Mouse (Mus musculus) limb, embryonic 11.5 days (tissue): Measurements from ENCODE around the gene Arap2. TPM values are rescaled to one million over a fixed set of nuclear protein-coding genes. Genes with fewer than 3 reads are reported as not detected.

Source experiments
- ATAC-seq: fragments of 200-750 bp; cut with Nextera tagmentation; 2 replicates; pipeline ENCODE4 v1.8.0; 2017; ENCODE audit warnings: low read depth; ENCODE audit not compliant: insufficient number of reproducible peaks, low FRiP score, low TSS enrichment
- DNase-seq: peaks from one replicate; pipeline ENCODE4 v3.0.0-alpha.2; 2015; ENCODE audit warnings: low spot score
- H3K27ac ChIP-seq: fragments of 300-500 bp; sonication (generic); replicated peaks from 2 replicates; pipeline ENCODE4 v1.5.1; 2014; ENCODE audit warnings: low read depth, mild to moderate bottlenecking, low read length
- H3K27me3 ChIP-seq: fragments of 300-500 bp; sonication (generic); 2 replicates; pipeline ENCODE4 v1.6.1; 2014; ENCODE audit warnings: mild to moderate bottlenecking, low read length, mixed read lengths; ENCODE audit not compliant: control insufficient read depth, insufficient read depth
- H3K36me3 ChIP-seq: fragments of 300-500 bp; sonication (generic); 2 replicates; pipeline ENCODE4 v1.6.1; 2014; ENCODE audit warnings: mild to moderate bottlenecking, low read length, moderate library complexity, mixed read lengths; ENCODE audit not compliant: control insufficient read depth, insufficient read depth
- H3K4me1 ChIP-seq: fragments of 300-500 bp; sonication (generic); 2 replicates; pipeline ENCODE4 v1.6.1; 2014; ENCODE audit warnings: low read length, mixed read lengths; ENCODE audit not compliant: control insufficient read depth, insufficient read depth
- H3K4me2 ChIP-seq: fragments of 300-500 bp; sonication (generic); 2 replicates; pipeline ENCODE4 v1.6.1; 2014; ENCODE audit warnings: low read depth, mild to moderate bottlenecking, moderate library complexity; ENCODE audit not compliant: severe bottlenecking
- H3K4me3 ChIP-seq: fragments of 300-500 bp; sonication (generic); 2 replicates; pipeline ENCODE4 v1.5.1; 2014; ENCODE audit warnings: low read depth, low read length
- H3K9ac ChIP-seq: fragments of 300-500 bp; sonication (generic); 2 replicates; pipeline ENCODE4 v1.6.1; 2014; ENCODE audit warnings: mild to moderate bottlenecking, low read length
- H3K9me3 ChIP-seq: fragments of 300-500 bp; sonication (generic); 2 replicates; pipeline ENCODE4 v1.6.1; 2016; ENCODE audit warnings: low read length; ENCODE audit not compliant: control insufficient read depth
- whole genome bisulfite sequencing: fragments of 180-500 bp; shearing (Covaris S2); extraction: QIAGEN DNeasy Blood & Tissue Kit; methylation state at CpG from one replicate; pipeline ENCODE4 v1.1.7; 2014; 5-methylcytosine and 5-hydroxymethylcytosine counted together
- polyA plus RNA-seq: library from polyadenylated mRNA; unstranded; fragments of >200 nt; fragmentation: Nextera tagmentation; extraction: Ambion mirVana; gene quantifications from 2 replicates; pipeline ENCODE4 v1.2.1, GENCODE M21; 2014

Gene Arap2
- polyA plus RNA-seq, 1 experiment from 2014 or later: 0.91 TPM

DNA sequence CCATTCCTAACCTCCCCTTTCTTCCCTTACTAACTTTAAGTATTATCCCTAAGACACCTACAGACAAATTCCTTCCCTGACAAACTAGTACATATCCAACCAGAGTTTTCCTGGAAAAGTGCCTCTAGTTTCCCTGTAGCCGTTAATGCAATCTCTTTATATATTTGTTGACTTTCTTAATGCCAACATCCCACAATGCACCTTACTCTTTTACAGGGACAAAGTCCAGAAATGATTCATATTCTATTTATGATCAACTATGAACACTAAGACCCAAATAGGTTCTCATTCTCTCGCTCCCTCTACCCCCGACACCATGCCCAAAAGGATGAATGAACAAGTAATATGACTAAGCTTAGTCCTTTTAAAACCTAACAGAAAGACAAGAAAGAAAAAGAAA is 49.5 kb downstream of the Arap2 start:
- DNase-seq: no peak
- no peak overlapping the region for H3K4me2 ChIP-seq
- 95% methylated on average over 3 of the region's 3 CpGs for WGBS

DNA sequence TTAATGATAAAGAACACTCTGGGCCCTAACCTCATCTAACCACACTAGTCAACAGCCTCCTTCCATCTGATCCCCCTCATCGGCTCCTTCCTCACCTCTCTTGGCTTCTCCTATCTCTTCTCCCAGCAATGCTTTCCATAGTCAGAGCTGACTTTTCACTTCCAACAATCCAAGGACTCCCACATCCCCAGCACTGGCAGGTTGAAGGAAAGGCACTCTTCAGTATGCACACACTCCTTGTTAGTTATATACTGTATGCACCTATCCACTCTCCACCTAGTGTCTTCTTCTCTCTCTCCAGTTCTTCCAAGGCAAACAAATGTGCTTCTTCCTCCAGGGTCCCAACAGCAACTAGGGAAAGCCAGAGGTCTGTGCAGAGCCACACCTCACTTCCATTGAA is 50.0 kb downstream of the Arap2 start:
- H3K4me3 ChIP-seq: no peak overlapping the region
- no peaks in the 10 kb centered on the region for H3K9me3 ChIP-seq
- DNase-seq: no peak
- ATAC-seq: no peak
- no peak overlapping the region for H3K9ac ChIP-seq
- H3K27ac ChIP-seq: no peak overlapping the region
- no peaks in the 10 kb centered on the region for H3K36me3 ChIP-seq
- H3K27me3 ChIP-seq: no peaks in the 10 kb centered on the region
- WGBS: 100% methylated on average over 1 of the region's 1 CpGs
- no peaks in the 10 kb centered on the region for H3K4me1 ChIP-seq
- H3K4me2 ChIP-seq: no peak overlapping the region

More for the DNA sequence above, 49.5 kb downstream of the Arap2 start:
- no peak for ATAC-seq
- Histone ChIP-seq H3K9ac (no peak overlapping the region), H3K4me3 (no peak overlapping the region), H3K27ac (no peak overlapping the region), H3K4me1 (no peaks in the 10 kb centered on the region), H3K36me3 (no peaks in the 10 kb centered on the region), H3K9me3 (no peaks in the 10 kb centered on the region), H3K27me3 (no peaks in the 10 kb centered on the region)

DNA sequence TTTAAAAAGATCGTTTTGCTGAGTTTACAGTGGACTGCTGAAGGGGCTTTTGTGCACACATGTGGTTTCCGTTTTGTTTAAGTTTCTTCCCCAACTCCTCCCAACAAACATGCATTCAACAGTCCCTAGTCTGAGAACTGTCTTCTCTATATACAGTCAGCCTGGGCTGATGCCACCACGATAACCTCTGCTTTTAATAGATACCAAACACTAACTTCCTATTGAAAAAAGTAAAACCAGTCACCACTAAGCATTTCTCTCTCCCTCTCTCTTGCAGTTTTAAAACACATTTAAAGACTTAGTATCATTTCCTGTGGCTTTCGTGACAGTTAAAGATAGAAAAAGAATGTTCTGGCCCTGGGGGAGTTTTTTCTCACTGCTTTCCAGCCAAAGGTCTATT is 50.5 kb downstream of the Arap2 start:
- Histone ChIP-seq H3K9ac (no peak overlapping the region), H3K9me3 (no peaks in the 10 kb centered on the region), H3K27me3 (no peaks in the 10 kb centered on the region), H3K4me1 (no peaks in the 10 kb centered on the region), H3K4me2 (no peak overlapping the region), H3K4me3 (no peak overlapping the region), H3K36me3 (no peaks in the 10 kb centered on the region), H3K27ac (no peak overlapping the region)
- WGBS: 75% methylated on average over 4 of the region's 4 CpGs
- ATAC-seq (no peak), DNase-seq (no peak)

DNA sequence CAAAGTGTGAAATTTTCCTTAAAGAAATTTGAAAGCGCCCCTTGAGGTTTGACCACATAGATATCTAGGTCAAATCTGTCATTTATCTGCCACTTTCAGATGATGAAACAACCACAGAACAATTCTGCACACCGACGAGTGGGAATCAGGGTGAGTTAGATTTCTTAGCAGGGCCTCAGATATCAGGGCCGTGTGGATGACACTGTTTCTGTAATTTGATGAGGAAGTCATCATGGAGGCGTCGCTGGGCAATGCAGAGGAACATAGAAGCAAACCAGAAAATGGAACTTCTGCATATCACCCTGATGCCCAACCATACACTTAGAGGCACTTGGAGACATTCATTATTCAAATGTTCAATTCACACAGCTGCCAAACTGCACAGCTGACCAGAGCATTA is 55.0 kb downstream of the Arap2 start:
- no peaks in the 10 kb centered on the region for H3K4me1 ChIP-seq
- no peaks in the 10 kb centered on the region for H3K36me3 ChIP-seq
- H3K9ac ChIP-seq: no peak overlapping the region
- no peak overlapping the region for H3K4me3 ChIP-seq
- no peak overlapping the region for H3K4me2 ChIP-seq
- ATAC-seq (no peak), DNase-seq (no peak)
- H3K27ac ChIP-seq: no peak overlapping the region
- no peaks in the 10 kb centered on the region for H3K9me3 ChIP-seq
- 81% methylated on average over 6 of the region's 6 CpGs for WGBS
- no peaks in the 10 kb centered on the region for H3K27me3 ChIP-seq

DNA sequence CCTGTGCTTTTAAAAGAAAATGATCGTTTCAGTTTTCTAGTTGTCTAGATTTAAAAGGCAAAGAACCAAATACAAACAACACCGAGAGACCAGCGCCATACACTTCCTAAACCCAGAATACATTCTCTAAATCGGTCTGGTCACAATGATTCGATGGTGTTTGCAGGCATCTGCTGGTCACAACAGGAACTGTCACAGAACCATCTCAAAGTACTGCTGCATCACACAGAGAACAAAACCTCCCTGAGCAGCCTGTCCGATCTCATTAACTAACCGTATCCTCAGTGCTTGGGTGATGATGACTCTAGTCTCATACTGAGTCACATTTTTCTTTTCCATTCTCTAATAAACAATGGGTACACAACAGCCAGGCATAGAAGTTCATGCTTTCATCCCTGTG is 59.1 kb downstream of the Arap2 start:
- H3K9ac ChIP-seq: no peak overlapping the region
- WGBS: 75% methylated on average over 7 of the region's 7 CpGs
- no peaks in the 10 kb centered on the region for H3K27me3 ChIP-seq
- H3K27ac ChIP-seq: no peak overlapping the region
- ATAC-seq: no peak
- no peaks in the 10 kb centered on the region for H3K36me3 ChIP-seq
- no peak overlapping the region for H3K4me2 ChIP-seq
- H3K4me3 ChIP-seq: no peak overlapping the region
- peak; percentile 23 for DNase-seq
- no peaks in the 10 kb centered on the region for H3K4me1 ChIP-seq
- H3K9me3 ChIP-seq: no peaks in the 10 kb centered on the region

DNA sequence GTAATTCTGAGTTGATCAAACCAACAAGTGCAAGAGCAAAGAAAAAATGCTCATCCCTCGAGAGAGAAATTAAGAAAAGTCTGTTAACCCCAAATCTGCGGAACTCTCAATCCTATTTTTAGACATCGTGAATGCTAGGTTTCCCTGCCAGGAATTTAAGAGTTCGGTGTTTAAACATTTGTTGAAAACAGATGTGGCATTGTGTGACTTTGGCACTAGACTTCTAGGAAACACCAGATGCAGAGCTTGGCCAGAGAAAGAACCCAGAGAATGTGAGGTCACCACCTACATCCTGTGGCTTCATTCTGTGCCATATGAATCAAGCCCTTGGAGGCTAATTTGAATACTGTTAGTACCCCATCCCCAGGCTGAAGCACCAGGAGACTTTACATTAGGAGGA is 76.0 kb downstream of the Arap2 start:
- Histone ChIP-seq H3K4me2 (no peak overlapping the region), H3K4me3 (no peak overlapping the region), H3K27me3 (no peaks in the 10 kb centered on the region), H3K4me1 (no peaks in the 10 kb centered on the region), H3K27ac (no peak overlapping the region), H3K9me3 (no peaks in the 10 kb centered on the region), H3K36me3 (no peaks in the 10 kb centered on the region), H3K9ac (no peak overlapping the region)
- no peak for ATAC-seq
- 39% methylated on average over 4 of the region's 4 CpGs for WGBS
- DNase-seq: peak; percentile 24

DNA sequence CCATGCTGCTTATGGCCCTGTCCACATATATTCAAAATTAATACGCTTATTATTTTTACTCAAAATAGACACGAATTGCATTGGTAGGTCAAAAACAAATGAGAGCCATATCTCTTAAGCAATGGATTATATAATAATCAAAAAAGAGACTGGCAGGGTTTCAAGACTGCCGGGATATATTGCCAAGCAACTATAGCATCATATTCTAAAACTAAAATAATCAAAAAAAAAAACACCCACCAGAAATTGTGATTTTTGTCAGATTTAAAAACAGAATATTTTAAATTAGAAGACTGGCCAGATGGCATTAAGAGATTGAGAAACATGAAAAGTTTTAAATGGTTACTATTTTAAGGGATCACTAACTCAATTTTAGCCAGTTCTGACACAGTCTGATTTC is 82.2 kb downstream of the Arap2 start:
- Histone ChIP-seq H3K9me3 (no peaks in the 10 kb centered on the region), H3K4me1 (no peaks in the 10 kb centered on the region), H3K36me3 (no peaks in the 10 kb centered on the region), H3K4me2 (no peak overlapping the region), H3K4me3 (no peak overlapping the region), H3K9ac (no peak overlapping the region), H3K27ac (no peak overlapping the region), H3K27me3 (no peaks in the 10 kb centered on the region)
- DNase-seq (no peak), ATAC-seq (no peak)
- 88% methylated on average over 3 of the region's 3 CpGs for WGBS

DNA sequence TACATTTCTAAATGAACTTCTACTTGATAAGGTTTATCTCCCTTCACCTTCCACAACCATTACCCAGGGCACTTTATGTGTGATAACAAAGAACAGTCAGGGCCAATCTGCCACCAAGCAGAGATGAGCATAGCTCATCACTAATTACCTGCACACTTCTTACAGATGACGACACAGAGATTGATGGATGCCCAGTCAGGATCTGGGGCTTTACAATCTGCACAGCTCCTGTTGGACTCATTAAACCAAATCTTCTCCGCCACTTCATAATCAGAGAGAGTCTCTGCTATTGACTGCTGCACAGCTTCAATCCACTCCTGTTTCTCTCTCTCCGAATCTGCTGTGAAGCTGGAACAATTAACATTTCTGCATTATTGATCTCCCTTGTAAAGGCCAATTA is 82.8 kb downstream of the Arap2 start:
- Histone ChIP-seq H3K4me2 (no peak overlapping the region), H3K9ac (no peak overlapping the region), H3K4me1 (no peaks in the 10 kb centered on the region), H3K4me3 (no peak overlapping the region), H3K27ac (no peak overlapping the region), H3K9me3 (no peaks in the 10 kb centered on the region), H3K27me3 (no peaks in the 10 kb centered on the region), H3K36me3 (no peaks in the 10 kb centered on the region)
- WGBS: 72% methylated on average over 3 of the region's 3 CpGs
- DNase-seq (no peak), ATAC-seq (no peak)

DNA sequence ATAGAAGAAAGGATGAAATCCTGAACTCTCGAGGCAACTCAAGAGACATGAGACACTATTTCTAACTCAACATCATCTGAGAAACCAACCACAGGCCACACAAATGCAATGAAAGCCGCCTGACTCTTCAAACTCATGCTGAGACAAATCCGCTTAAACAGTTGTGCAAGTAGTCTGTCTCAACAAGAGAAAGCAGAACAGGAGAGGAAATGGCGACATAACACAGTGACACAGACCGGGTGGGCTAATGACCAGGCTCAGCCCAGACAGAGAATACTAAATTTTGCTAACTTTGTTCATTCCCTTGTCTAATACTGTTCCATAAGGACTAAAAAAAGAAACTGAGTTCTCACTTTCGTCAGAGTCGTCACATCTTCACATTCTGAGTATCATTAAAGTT is 88.6 kb downstream of the Arap2 start:
- no peaks in the 10 kb centered on the region for H3K27me3 ChIP-seq
- 0 out of 2 replicates have a peak, but pooled peaks cover 2% of the 10 kb centered on the region for H3K4me1 ChIP-seq
- H3K36me3 ChIP-seq: no peaks in the 10 kb centered on the region
- DNase-seq (no peak), ATAC-seq (no peak)
- H3K9ac ChIP-seq: no peak overlapping the region
- H3K9me3 ChIP-seq: no peaks in the 10 kb centered on the region
- no peak overlapping the region for H3K27ac ChIP-seq
- H3K4me3 ChIP-seq: no peak overlapping the region
- WGBS: 85% methylated on average over 7 of the region's 7 CpGs
- H3K4me2 ChIP-seq: no peak overlapping the region
